Mouse (Mus musculus) lung, embryonic 14.5 days (tissue): ENCODE data around the gene Ascc1. TPM values are rescaled to one million over a fixed set of nuclear protein-coding genes. Genes with fewer than 3 reads are reported as not detected.
"Not testable (repeated sequence)": the region's sequence is repeated elsewhere in the genome, so short reads cannot be mapped to it uniquely, and the experiment has no call there.

Source experiments
- ATAC-seq: fragments of 200-750 bp; cut with Nextera tagmentation; 2 replicates; pipeline ENCODE4 v1.8.0; 2017; ENCODE audit warnings: mild to moderate bottlenecking, moderate TSS enrichment, moderate library complexity; ENCODE audit not compliant: insufficient read depth
- DNase-seq: peaks from one replicate; pipeline ENCODE4 v3.0.0-alpha.2; 2015
- H3K27ac ChIP-seq: fragments of 300-500 bp; sonication (generic); 2 replicates; pipeline ENCODE4 v1.5.1; 2014; ENCODE audit warnings: low read depth, mild to moderate bottlenecking, moderate library complexity
- H3K27me3 ChIP-seq: fragments of 300-500 bp; sonication (generic); 2 replicates; pipeline ENCODE4 v1.6.1; 2014; ENCODE audit warnings: low read length, control low read depth; ENCODE audit not compliant: insufficient read depth
- H3K36me3 ChIP-seq: fragments of 300-500 bp; sonication (generic); 2 replicates; pipeline ENCODE4 v1.6.1; 2014; ENCODE audit warnings: control low read depth; ENCODE audit not compliant: insufficient read depth
- H3K4me1 ChIP-seq: fragments of 300-500 bp; sonication (generic); 2 replicates; pipeline ENCODE4 v1.6.1; 2014; ENCODE audit warnings: antibody characterized with exemption, control low read depth; ENCODE audit not compliant: insufficient read depth
- H3K4me2 ChIP-seq: fragments of 300-500 bp; sonication (generic); 2 replicates; pipeline ENCODE4 v1.6.1; 2014; ENCODE audit warnings: mild to moderate bottlenecking
- H3K4me3 ChIP-seq: fragments of 300-500 bp; sonication (generic); 2 replicates; pipeline ENCODE4 v1.5.1; 2014; ENCODE audit warnings: low read depth, low read length
- H3K9ac ChIP-seq: fragments of 300-500 bp; sonication (generic); 2 replicates; pipeline ENCODE4 v1.6.1; 2014
- H3K9me3 ChIP-seq: fragments of 300-500 bp; sonication (generic); 2 replicates; pipeline ENCODE4 v1.6.1; 2016; ENCODE audit warnings: low read depth, low read length, control low read depth
- CTCF ChIP-seq: IDR thresholded peaks from 2 replicates; pipeline ENCODE4 v1.5.1; 2016; ENCODE audit warnings: antibody characterized with exemption, low read depth
- WGBS: fragments of 180-500 bp; shearing (Covaris S2); extraction: QIAGEN DNeasy Blood & Tissue Kit; methylation state at CpG from one replicate; pipeline ENCODE4 v1.1.7; 2014; 5-methylcytosine and 5-hydroxymethylcytosine counted together
- polyA plus RNA-seq: library from polyadenylated mRNA; unstranded; fragments of >200 nt; fragmentation: Nextera tagmentation; extraction: Ambion mirVana; gene quantifications from 2 replicates; pipeline ENCODE4 v1.2.1, GENCODE M21; 2014

Gene Ascc1
- polyA plus RNA-seq, 1 experiment from 2014 or later = 34.7 TPM

DNA sequence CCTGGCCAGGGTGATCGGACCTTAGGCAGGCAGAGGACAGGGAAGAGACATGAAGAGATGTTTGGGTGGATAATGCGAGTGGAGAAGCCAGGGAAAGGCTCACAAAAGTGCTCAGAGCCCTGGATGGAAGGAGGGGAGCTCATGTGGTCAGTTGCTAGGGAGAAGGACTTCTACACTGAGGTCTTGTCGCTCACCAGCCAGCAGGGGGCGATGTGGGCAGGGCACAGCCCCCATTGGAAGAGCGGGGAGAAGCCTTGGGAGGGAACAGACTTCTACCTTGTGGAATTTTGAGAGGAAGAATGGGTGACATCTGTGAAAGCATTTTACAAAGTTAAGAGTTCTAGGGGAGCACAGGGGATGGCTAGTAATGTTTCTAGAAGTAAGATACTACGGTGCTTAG lies 121.5 kb downstream of the Ascc1 start:
- Histone ChIP-seq H3K9me3 (no peaks in the 10 kb centered on the region), H3K4me2 (no peak overlapping the region), H3K36me3 (no peaks in the 10 kb centered on the region), H3K27me3 (no peaks in the 10 kb centered on the region), H3K4me1 (no peaks in the 10 kb centered on the region), H3K27ac (no peak overlapping the region), H3K4me3 (no peak overlapping the region), H3K9ac (no peak overlapping the region)
- ATAC-seq (no peak), DNase-seq (no peak)
- peak; percentile 67 for TF ChIP-seq CTCF
- WGBS = 56% methylated on average over 6 of the region's 6 CpGs

DNA sequence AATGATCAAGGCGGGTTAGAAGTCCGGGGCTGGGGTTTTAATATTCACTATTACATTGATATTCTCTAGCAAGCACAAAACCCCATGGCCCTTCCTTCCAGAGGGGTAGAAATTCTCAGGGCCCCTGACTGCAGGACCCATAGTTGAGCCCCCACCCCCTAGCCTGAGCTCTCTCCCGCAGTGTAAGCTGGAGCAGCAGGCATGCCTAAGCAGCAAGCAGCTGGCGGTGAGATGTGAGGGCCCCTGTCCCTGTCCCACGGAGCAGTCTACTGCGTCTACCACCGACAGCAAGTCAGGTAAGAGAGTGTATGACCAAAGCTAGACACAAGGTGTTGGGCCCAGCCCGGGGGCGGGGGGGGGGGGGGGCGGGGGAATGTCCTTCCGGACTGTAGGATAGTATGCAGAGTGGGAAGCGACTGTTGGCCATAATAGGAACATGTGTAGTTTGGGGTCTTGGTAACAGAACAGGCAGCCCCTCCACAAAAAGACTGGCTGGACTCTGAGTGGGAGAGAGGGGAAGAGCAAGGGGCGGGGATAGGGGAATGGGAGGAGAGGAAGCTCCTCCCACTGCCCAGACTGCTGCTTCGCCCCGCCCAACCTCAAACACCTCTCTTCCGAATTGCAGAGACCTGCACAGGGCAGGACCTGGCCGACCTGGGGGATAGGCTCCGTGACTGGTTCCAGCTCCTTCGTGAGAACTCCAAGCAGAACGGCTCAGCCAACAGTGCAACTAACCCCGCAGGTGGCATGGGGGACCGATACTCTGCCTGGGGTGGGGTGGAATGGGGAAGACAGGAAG lies 123.1 kb downstream of the Ascc1 start:
- peak; percentile 48 for DNase-seq
- WGBS = 20% methylated on average over 22 of the region's 22 CpGs

DNA sequence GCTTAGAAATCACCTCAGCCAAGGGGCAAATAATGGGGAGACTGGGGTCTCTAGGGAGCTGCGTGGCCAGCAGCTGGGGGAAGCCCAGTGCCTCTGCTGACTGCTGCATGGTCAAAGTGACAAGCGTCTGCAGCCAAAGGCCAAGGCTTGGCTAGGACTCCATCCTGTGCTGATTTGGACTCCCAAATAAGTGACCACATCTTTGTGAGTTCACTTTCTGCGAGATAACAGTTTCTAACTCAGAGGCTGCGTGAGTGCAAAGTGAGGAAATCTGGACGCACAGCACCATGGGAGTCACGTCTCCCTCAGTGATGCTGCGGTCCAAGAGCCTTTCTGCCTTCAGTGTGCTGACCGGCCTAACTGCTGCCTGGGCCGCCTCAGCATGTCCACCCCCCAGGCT lies 125.7 kb downstream of the Ascc1 start:
- H3K27me3 ChIP-seq = no peaks in the 10 kb centered on the region
- no peaks in the 10 kb centered on the region for H3K9me3 ChIP-seq
- no peak overlapping the region for H3K4me2 ChIP-seq
- ATAC-seq (no peak), DNase-seq (no peak)
- no peak overlapping the region for H3K9ac ChIP-seq
- H3K4me1 ChIP-seq = no peaks in the 10 kb centered on the region
- no peaks in the 10 kb centered on the region for H3K36me3 ChIP-seq
- 80% methylated on average over 9 of the region's 9 CpGs for WGBS
- no peak overlapping the region for H3K4me3 ChIP-seq
- no peak overlapping the region for H3K27ac ChIP-seq
- TF ChIP-seq CTCF = no peak

More for the DNA sequence above, 123.1 kb downstream of the Ascc1 start:
- Histone ChIP-seq H3K36me3 (no peaks in the 10 kb centered on the region), H3K27me3 (no peaks in the 10 kb centered on the region), H3K4me2 (peak overlapping the region; percentile 25; the same call in 1 of the 2 replicates), H3K4me3 (no peak overlapping the region), H3K27ac (no peak overlapping the region), H3K9me3 (no peaks in the 10 kb centered on the region), H3K9ac (no peak overlapping the region), H3K4me1 (no peaks in the 10 kb centered on the region)
- no peak for TF ChIP-seq CTCF
- ATAC-seq = peak; percentile 52; the same call in 1 of the 2 replicates

DNA sequence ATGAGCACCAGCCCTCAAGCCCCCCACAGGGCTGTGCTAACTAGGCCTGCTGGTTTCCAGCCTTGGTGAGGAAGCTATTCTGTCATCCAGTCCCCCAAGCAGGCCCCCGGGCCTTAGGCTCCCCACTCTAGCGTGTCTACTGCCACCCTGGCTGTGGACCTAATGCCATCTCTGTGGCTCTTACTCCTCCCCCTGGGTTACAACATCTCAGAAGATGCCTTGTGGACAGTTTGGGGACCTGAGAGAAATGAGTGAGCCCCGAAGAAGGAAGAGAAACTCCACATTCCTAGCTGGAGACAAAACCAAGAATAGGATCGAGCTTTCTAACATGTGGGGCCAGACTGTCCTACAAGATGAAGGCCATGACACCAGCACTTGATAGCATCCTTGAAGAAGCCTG lies 127.9 kb downstream of the Ascc1 start:
- no peak for TF ChIP-seq CTCF
- Histone ChIP-seq H3K9me3 (no peaks in the 10 kb centered on the region), H3K4me1 (peaks cover 4% of the 10 kb centered on the region), H3K27me3 (no peaks in the 10 kb centered on the region), H3K36me3 (no peaks in the 10 kb centered on the region), H3K4me3 (no peak overlapping the region), H3K27ac (no peak overlapping the region), H3K9ac (no peak overlapping the region), H3K4me2 (no peak overlapping the region)
- 79% methylated on average over 4 of the region's 4 CpGs for WGBS
- no peak for DNase-seq
- no peak for ATAC-seq

DNA sequence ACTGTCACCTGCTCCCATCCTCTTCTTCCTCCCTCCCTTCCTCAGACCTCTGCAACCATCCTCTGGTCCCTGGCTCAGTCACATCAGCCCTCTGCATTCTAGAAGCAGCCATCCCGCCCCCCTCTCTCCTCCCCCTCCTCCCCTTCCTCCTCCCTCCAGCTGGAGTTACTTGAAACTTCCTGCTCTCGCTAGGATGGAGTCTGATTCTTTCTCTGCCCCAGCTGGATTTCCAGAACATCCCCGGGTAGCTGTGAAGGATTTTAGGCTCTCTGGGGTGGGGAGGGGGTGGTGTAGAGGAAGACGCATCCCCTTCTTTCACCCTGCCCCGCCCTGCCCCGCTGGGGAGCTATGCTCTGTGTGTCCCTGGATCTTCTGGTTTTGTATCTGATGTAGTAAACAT lies 130.9 kb downstream of the Ascc1 start:
- Histone ChIP-seq H3K4me1 (peaks cover 10% of the 10 kb centered on the region), H3K27me3 (no peaks in the 10 kb centered on the region), H3K9me3 (no peaks in the 10 kb centered on the region), H3K9ac (no peak overlapping the region), H3K4me3 (no peak overlapping the region), H3K27ac (no peak overlapping the region), H3K36me3 (no peaks in the 10 kb centered on the region), H3K4me2 (no peak overlapping the region)
- TF ChIP-seq CTCF = no peak
- 23% methylated on average over 6 of the region's 6 CpGs for WGBS
- ATAC-seq = peak; percentile 33; the same call in 1 of the 2 replicates
- peak; percentile 18 for DNase-seq

DNA sequence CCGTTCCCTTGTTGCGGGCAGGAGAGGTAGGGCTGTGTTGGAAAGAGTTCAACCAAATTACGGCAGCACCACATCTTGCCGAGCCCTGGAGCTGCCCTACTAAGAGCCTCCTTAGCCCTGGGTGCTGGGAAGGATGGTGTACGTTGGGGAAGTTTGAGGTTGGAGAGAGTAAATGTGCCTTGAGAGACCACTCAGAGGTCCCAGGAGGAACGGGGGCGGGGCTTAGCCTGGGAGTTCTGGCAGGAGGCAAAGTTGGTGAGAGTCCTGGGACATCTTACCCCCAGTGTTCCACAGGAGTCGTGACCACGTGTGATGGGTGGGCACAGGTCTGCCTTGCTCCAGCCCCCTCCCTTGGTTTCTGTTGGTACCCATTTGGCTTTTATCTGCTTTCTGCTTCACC lies 131.6 kb downstream of the Ascc1 start:
- H3K4me2 ChIP-seq = no peak overlapping the region
- no peak overlapping the region for H3K27ac ChIP-seq
- no peak for ATAC-seq
- no peaks in the 10 kb centered on the region for H3K36me3 ChIP-seq
- no peak overlapping the region for H3K4me3 ChIP-seq
- no peak for TF ChIP-seq CTCF
- peak; percentile 8 for DNase-seq
- no peaks in the 10 kb centered on the region for H3K9me3 ChIP-seq
- no peaks in the 10 kb centered on the region for H3K27me3 ChIP-seq
- peaks cover 10% of the 10 kb centered on the region for H3K4me1 ChIP-seq
- no peak overlapping the region for H3K9ac ChIP-seq
- 43% methylated on average over 9 of the region's 9 CpGs for WGBS

DNA sequence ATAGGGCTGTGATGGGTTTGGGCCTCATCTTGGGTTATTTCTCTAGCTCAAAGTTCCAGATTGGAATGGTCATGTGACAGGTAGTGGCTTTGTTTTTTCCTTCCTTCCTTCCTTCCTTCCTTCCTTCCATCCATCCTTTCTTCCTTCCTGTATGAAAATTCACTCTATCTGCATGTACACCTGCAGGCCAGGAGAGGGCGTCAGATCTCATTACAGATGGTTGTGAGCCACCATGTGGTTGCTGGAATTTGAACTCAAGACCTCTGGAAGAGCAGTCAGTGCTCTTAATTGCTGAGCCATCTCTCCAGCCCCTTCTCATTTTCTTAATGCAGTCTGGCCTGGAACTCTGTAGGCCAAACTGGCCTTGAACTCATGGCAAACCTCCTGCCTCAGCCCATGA lies 133.4 kb downstream of the Ascc1 start:
- not testable (repeated sequence) for H3K9me3 ChIP-seq, H3K27ac ChIP-seq, H3K9ac ChIP-seq, DNase-seq, H3K27me3 ChIP-seq, ATAC-seq, H3K4me2 ChIP-seq, H3K36me3 ChIP-seq, H3K4me3 ChIP-seq
- H3K4me1 ChIP-seq = peaks cover 10% of the 10 kb centered on the region
- TF ChIP-seq CTCF = peak; percentile 13; the same call in 1 of the 2 replicates
- WGBS = 41% methylated on average over 1 of the region's 1 CpGs
